Mouse (Mus musculus): ENCODE measurements around the gene Thoc5.

The Thoc5 gene

GRCm38 (mm10) chr11:4975623-4976022 lies 80.5 kb downstream of the Thoc5 start:
- peak; percentile 82 for DNase-seq

Data from lung, postnatal 10 days (tissue).